Mouse (Mus musculus): ENCODE measurements at regions not wholly inside any gene's neighbourhood (a gene's known extent, or its start where the extent isn't known, plus 50 kb on each side); places are given as distances from the start of the nearest gene placed in this dataset.
A peak's percentile ranks its signal among the peaks of the same experiment; 100 is the strongest.

DNA sequence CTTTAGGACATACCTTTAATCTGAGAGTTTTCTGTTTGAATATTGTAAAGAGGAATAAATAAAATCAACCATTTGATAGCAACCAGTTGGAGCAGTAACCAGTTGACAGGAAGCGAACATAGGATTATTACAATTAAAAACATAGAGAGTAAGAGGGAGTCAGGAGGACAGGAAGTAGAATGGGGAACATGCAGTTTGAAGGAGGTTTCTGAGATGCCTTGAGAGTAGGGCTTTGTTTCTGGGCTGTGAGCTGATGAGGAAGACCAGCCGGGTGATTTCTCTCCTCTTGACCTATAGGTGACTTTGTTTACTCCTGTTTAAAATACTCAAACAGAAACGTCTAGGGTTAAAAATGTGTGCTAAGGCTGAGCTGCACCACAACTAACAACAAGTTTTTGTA lies 160.6 kb upstream of the Ctso start:
- DNase-seq (ENCODE audit: low spot score) (no peak), ATAC-seq (no peak)
- Histone ChIP-seq H3K36me3 (ENCODE audit: control insufficient read depth, insufficient read depth, low read length) (no peaks in the 10 kb centered on the region), H3K4me3 (ENCODE audit: low read depth, low read length) (no peak overlapping the region), H3K27ac (ENCODE audit: low read depth, low read length) (no peak overlapping the region), H3K9me3 (replicated peaks; ENCODE audit: control insufficient read depth, low read length) (no peaks in the 10 kb centered on the region), H3K4me1 (ENCODE audit: control insufficient read depth, insufficient read depth, low read length) (no peaks in the 10 kb centered on the region), H3K4me2 (ENCODE audit: low read length) (no peak overlapping the region), H3K9ac (ENCODE audit: low read length) (no peak overlapping the region), H3K27me3 (replicated peaks; ENCODE audit: control insufficient read depth, insufficient read depth, low read length) (no peaks in the 10 kb centered on the region)
- 81% methylated on average over 3 of the region's 3 CpGs for WGBS

DNA sequence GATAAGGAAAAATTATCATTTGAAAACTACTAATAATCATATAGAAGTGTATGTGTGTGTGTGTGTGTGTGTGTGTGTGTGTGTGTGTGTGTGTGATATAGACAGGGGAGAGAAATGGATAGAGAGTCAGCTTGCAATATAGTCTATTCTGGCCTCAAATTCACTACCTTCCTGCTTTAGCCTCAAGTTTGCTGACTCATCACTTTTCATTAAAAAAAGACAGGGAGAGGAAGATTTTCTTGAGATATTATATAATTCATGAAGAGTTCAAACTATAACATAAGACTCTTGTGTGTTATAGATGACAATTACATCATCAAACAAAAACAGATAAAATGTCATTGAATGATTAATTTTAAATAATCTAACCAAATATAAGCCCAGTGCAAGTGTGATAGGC lies 159.4 kb upstream of the Ctso start:
- no peaks in the 10 kb centered on the region for H3K27me3 ChIP-seq (replicated peaks; ENCODE audit: control insufficient read depth, insufficient read depth, low read length)
- no peak for DNase-seq (ENCODE audit: low spot score)
- H3K9ac ChIP-seq (ENCODE audit: low read length), result no peak overlapping the region
- H3K9me3 ChIP-seq (replicated peaks; ENCODE audit: control insufficient read depth, low read length), result no peaks in the 10 kb centered on the region
- no peaks in the 10 kb centered on the region for H3K36me3 ChIP-seq (ENCODE audit: control insufficient read depth, insufficient read depth, low read length)
- H3K27ac ChIP-seq (ENCODE audit: low read depth, low read length), result no peak overlapping the region
- no peak overlapping the region for H3K4me2 ChIP-seq (ENCODE audit: low read length)
- H3K4me1 ChIP-seq (ENCODE audit: control insufficient read depth, insufficient read depth, low read length), result no peaks in the 10 kb centered on the region
- H3K4me3 ChIP-seq (ENCODE audit: low read depth, low read length), result no peak overlapping the region
- no peak for ATAC-seq

GRCm38 (mm10) chr3:81782081-81782480 lies 150.3 kb upstream of the Ctso start:
- Histone ChIP-seq H3K27ac (ENCODE audit: low read depth, low read length) (no peak overlapping the region), H3K9ac (ENCODE audit: low read length) (no peak overlapping the region), H3K9me3 (replicated peaks; ENCODE audit: control insufficient read depth, low read length) (no peaks in the 10 kb centered on the region), H3K4me2 (ENCODE audit: low read length) (no peak overlapping the region), H3K4me3 (ENCODE audit: low read depth, low read length) (no peak overlapping the region), H3K27me3 (replicated peaks; ENCODE audit: control insufficient read depth, insufficient read depth, low read length) (no peaks in the 10 kb centered on the region), H3K36me3 (ENCODE audit: control insufficient read depth, insufficient read depth, low read length) (no peaks in the 10 kb centered on the region), H3K4me1 (ENCODE audit: control insufficient read depth, insufficient read depth, low read length) (no peaks in the 10 kb centered on the region)
- WGBS, result 84% methylated on average over 9 of the region's 9 CpGs
- DNase-seq (ENCODE audit: low spot score) (no peak), ATAC-seq (no peak)

DNA sequence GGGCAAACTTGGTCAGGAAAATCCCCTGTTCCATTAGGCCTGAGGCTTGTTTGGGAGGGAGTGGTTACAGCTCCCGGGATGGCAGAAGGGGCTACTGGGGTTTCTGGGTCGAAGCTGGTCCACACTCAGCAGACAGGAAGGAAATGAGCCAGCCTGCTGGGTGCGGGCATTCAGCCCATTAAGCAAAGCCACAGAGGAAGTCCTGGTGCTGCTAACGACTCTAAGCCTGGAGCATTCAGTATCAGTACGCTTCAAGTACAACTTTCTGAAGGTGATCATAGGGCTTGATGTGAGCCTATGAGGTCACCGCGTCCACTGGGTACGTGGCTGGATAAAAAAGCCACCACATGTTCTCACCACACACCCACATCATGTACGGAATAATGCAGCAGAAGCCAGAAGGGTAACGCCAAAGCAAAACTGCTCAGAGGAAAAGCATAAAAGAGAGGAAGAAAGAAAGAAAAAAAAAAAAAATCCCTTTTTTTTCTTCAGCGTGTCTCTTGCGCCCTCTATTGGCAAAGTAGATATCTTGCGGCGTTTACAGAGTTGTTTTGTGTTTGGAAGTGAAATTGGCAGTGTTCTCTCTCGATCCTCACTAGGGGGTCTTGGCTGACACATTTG lies 149.4 kb upstream of the Ctso start:
- H3K4me3 ChIP-seq (ENCODE audit: low read depth, low read length), result no peak overlapping the region
- ATAC-seq, result peak; percentile 74
- WGBS, result 30% methylated on average over 15 of the region's 15 CpGs

GRCm38 (mm10) chr3:81788915-81789314 lies 143.5 kb upstream of the Ctso start:
- no peak for DNase-seq (ENCODE audit: low spot score)
- Histone ChIP-seq H3K4me3 (ENCODE audit: low read depth, low read length) (no peak overlapping the region), H3K4me1 (ENCODE audit: control insufficient read depth, insufficient read depth, low read length) (no peaks in the 10 kb centered on the region), H3K27me3 (replicated peaks; ENCODE audit: control insufficient read depth, insufficient read depth, low read length) (no peaks in the 10 kb centered on the region), H3K9me3 (replicated peaks; ENCODE audit: control insufficient read depth, low read length) (no peaks in the 10 kb centered on the region), H3K4me2 (ENCODE audit: low read length) (no peak overlapping the region), H3K27ac (ENCODE audit: low read depth, low read length) (no peak overlapping the region), H3K36me3 (ENCODE audit: control insufficient read depth, insufficient read depth, low read length) (no peaks in the 10 kb centered on the region), H3K9ac (ENCODE audit: low read length) (no peak overlapping the region)
- ATAC-seq, result no peak
- WGBS, result 84% methylated on average over 2 of the region's 2 CpGs

More for the DNA sequence above, 149.4 kb upstream of the Ctso start:
- Histone ChIP-seq H3K4me2 (ENCODE audit: low read length) (peak overlapping the region; percentile 28), H3K9me3 (replicated peaks; ENCODE audit: control insufficient read depth, low read length) (no peaks in the 10 kb centered on the region), H3K4me1 (ENCODE audit: control insufficient read depth, insufficient read depth, low read length) (no peaks in the 10 kb centered on the region), H3K27me3 (replicated peaks; ENCODE audit: control insufficient read depth, insufficient read depth, low read length) (no peaks in the 10 kb centered on the region), H3K36me3 (ENCODE audit: control insufficient read depth, insufficient read depth, low read length) (no peaks in the 10 kb centered on the region), H3K9ac (ENCODE audit: low read length) (no peak overlapping the region), H3K27ac (ENCODE audit: low read depth, low read length) (no peak overlapping the region)
- peak; percentile 85 for DNase-seq (ENCODE audit: low spot score)

GRCm38 (mm10) chr3:81789664-81790063 lies 142.7 kb upstream of the Ctso start:
- H3K4me2 ChIP-seq (ENCODE audit: low read length), result no peak overlapping the region
- H3K4me3 ChIP-seq (ENCODE audit: low read depth, low read length), result no peak overlapping the region
- no peak overlapping the region for H3K27ac ChIP-seq (ENCODE audit: low read depth, low read length)
- ATAC-seq (no peak), DNase-seq (ENCODE audit: low spot score) (no peak)
- no peak overlapping the region for H3K9ac ChIP-seq (ENCODE audit: low read length)
- no peaks in the 10 kb centered on the region for H3K27me3 ChIP-seq (replicated peaks; ENCODE audit: control insufficient read depth, insufficient read depth, low read length)
- no peaks in the 10 kb centered on the region for H3K4me1 ChIP-seq (ENCODE audit: control insufficient read depth, insufficient read depth, low read length)
- no peaks in the 10 kb centered on the region for H3K9me3 ChIP-seq (replicated peaks; ENCODE audit: control insufficient read depth, low read length)
- no peaks in the 10 kb centered on the region for H3K36me3 ChIP-seq (ENCODE audit: control insufficient read depth, insufficient read depth, low read length)
- WGBS, result 93% methylated on average over 6 of the region's 6 CpGs

GRCm38 (mm10) chr3:81802096-81802495 lies 130.3 kb upstream of the Ctso start:
- Histone ChIP-seq H3K9me3 (replicated peaks; ENCODE audit: control insufficient read depth, low read length) (no peaks in the 10 kb centered on the region), H3K4me2 (ENCODE audit: low read length) (no peak overlapping the region), H3K27ac (ENCODE audit: low read depth, low read length) (no peak overlapping the region), H3K4me1 (ENCODE audit: control insufficient read depth, insufficient read depth, low read length) (no peaks in the 10 kb centered on the region), H3K9ac (ENCODE audit: low read length) (no peak overlapping the region), H3K36me3 (ENCODE audit: control insufficient read depth, insufficient read depth, low read length) (no peaks in the 10 kb centered on the region), H3K27me3 (replicated peaks; ENCODE audit: control insufficient read depth, insufficient read depth, low read length) (no peaks in the 10 kb centered on the region), H3K4me3 (ENCODE audit: low read depth, low read length) (no peak overlapping the region)
- DNase-seq (ENCODE audit: low spot score), result no peak
- 91% methylated on average over 2 of the region's 2 CpGs for WGBS
- ATAC-seq, result no peak

DNA sequence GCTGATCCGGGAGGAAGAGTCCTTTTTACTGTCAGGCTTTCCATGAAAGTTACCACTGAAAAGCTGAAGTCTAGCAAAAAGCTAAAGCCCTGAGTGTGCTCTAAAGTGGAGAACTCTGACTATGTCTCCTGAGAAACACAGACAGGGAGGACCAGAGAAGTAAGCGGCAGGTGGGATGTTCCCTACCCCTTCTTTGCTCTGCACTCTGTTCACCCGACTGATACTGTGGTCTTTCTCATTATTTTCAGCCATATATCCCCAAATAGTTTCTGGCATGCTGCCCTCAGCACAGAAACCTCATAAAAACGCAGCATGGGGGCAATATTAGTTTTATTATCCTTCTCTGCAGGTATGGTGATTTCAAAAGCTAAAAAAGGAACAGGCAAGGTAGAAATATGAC lies 126.7 kb upstream of the Ctso start:
- H3K9me3 ChIP-seq (replicated peaks; ENCODE audit: control insufficient read depth, low read length), result no peaks in the 10 kb centered on the region
- DNase-seq (ENCODE audit: low spot score), result no peak
- H3K4me1 ChIP-seq (ENCODE audit: control insufficient read depth, insufficient read depth, low read length), result no peaks in the 10 kb centered on the region
- 79% methylated on average over 4 of the region's 4 CpGs for WGBS
- no peak overlapping the region for H3K4me2 ChIP-seq (ENCODE audit: low read length)
- no peak overlapping the region for H3K9ac ChIP-seq (ENCODE audit: low read length)
- H3K27me3 ChIP-seq (replicated peaks; ENCODE audit: control insufficient read depth, insufficient read depth, low read length), result no peaks in the 10 kb centered on the region
- H3K36me3 ChIP-seq (ENCODE audit: control insufficient read depth, insufficient read depth, low read length), result no peaks in the 10 kb centered on the region
- H3K27ac ChIP-seq (ENCODE audit: low read depth, low read length), result no peak overlapping the region
- no peak overlapping the region for H3K4me3 ChIP-seq (ENCODE audit: low read depth, low read length)
- ATAC-seq, result no peak

GRCm38 (mm10) chr3:81809604-81810003 lies 122.8 kb upstream of the Ctso start:
- no peak overlapping the region for H3K4me2 ChIP-seq (ENCODE audit: low read length)
- DNase-seq (ENCODE audit: low spot score), result no peak
- H3K4me1 ChIP-seq (ENCODE audit: control insufficient read depth, insufficient read depth, low read length), result no peaks in the 10 kb centered on the region
- no peak overlapping the region for H3K9ac ChIP-seq (ENCODE audit: low read length)
- ATAC-seq, result no peak
- no peak overlapping the region for H3K4me3 ChIP-seq (ENCODE audit: low read depth, low read length)
- no peaks in the 10 kb centered on the region for H3K9me3 ChIP-seq (replicated peaks; ENCODE audit: control insufficient read depth, low read length)
- no peaks in the 10 kb centered on the region for H3K27me3 ChIP-seq (replicated peaks; ENCODE audit: control insufficient read depth, insufficient read depth, low read length)
- H3K27ac ChIP-seq (ENCODE audit: low read depth, low read length), result no peak overlapping the region
- 91% methylated on average over 2 of the region's 2 CpGs for WGBS
- H3K36me3 ChIP-seq (ENCODE audit: control insufficient read depth, insufficient read depth, low read length), result no peaks in the 10 kb centered on the region
